Mouse (Mus musculus) liver, postnatal 0 days (tissue): ENCODE measurements around the gene Zfp651. TPM values are rescaled to one million over a fixed set of nuclear protein-coding genes. Genes with fewer than 3 reads are reported as not detected.

ENCODE experiments used
- ATAC-seq: fragments of 200-750 bp; cut with Nextera tagmentation; 2 replicates; pipeline ENCODE4 v1.8.0; 2017; ENCODE audit warnings: mild to moderate bottlenecking, moderate library complexity
- DNase-seq: peaks from one replicate; pipeline ENCODE4 v3.0.0-alpha.2; 2016
- H3K27ac ChIP-seq: fragments of 300-500 bp; sonication (generic); 2 replicates; pipeline ENCODE4 v1.5.1; 2014; ENCODE audit warnings: antibody characterized with exemption, moderate library complexity, mild to moderate bottlenecking, low read depth
- H3K27me3 ChIP-seq: fragments of 300-500 bp; sonication (generic); 2 replicates; pipeline ENCODE4 v1.6.1; 2014; ENCODE audit warnings: low read length, control low read depth, mixed read lengths; ENCODE audit not compliant: insufficient read depth
- H3K36me3 ChIP-seq: fragments of 300-500 bp; sonication (generic); replicated peaks from 2 replicates; pipeline ENCODE4 v1.6.1; 2014; ENCODE audit warnings: mild to moderate bottlenecking, control low read depth, low read length, moderate library complexity, mixed read lengths; ENCODE audit not compliant: insufficient read depth
- H3K4me1 ChIP-seq: fragments of 300-500 bp; sonication (generic); 2 replicates; pipeline ENCODE4 v1.6.1; 2014; ENCODE audit warnings: antibody characterized with exemption, mild to moderate bottlenecking, control low read depth; ENCODE audit not compliant: insufficient read depth
- H3K4me2 ChIP-seq: fragments of 300-500 bp; sonication (generic); 2 replicates; pipeline ENCODE4 v1.6.1; 2014; ENCODE audit warnings: low read depth, mild to moderate bottlenecking, low read length, moderate library complexity, mixed read lengths
- H3K4me3 ChIP-seq: fragments of 300-500 bp; sonication (generic); 2 replicates; pipeline ENCODE4 v1.5.1; 2014; ENCODE audit warnings: low read depth, low read length
- H3K9ac ChIP-seq: fragments of 300-500 bp; sonication (generic); replicated peaks from 2 replicates; pipeline ENCODE4 v1.6.1; 2014; ENCODE audit warnings: mild to moderate bottlenecking, moderate library complexity
- H3K9me3 ChIP-seq: fragments of 300-500 bp; sonication (generic); 2 replicates; pipeline ENCODE4 v1.6.1; 2016; ENCODE audit warnings: mild to moderate bottlenecking, control low read depth, low read length, mixed read lengths
- CTCF ChIP-seq: sonication (generic); IDR thresholded peaks from 2 replicates; pipeline ENCODE4 v1.5.1; 2016; ENCODE audit warnings: antibody characterized with exemption, low read depth
- EP300 ChIP-seq: IDR thresholded peaks from 2 replicates; pipeline ENCODE4 v1.6.1; 2016; ENCODE audit warnings: antibody characterized with exemption, low read depth, mild to moderate bottlenecking
- WGBS: fragments of 180-500 bp; shearing (Covaris S2); extraction: QIAGEN DNeasy Blood & Tissue Kit; methylation state at CpG from one replicate; pipeline ENCODE4 v1.1.7; 2014; ENCODE audit not compliant: insufficient replicate concordance; 5-methylcytosine and 5-hydroxymethylcytosine counted together
- polyA plus RNA-seq: library from polyadenylated mRNA; unstranded; fragments of >200 nt; fragmentation: Nextera tagmentation; extraction: Ambion mirVana; gene quantifications from 2 replicates; pipeline ENCODE4 v1.2.1, GENCODE M21; 2015

Zfp651 gene
- polyA plus RNA-seq, 1 experiment from 2014 or later, result 0.68 TPM

DNA sequence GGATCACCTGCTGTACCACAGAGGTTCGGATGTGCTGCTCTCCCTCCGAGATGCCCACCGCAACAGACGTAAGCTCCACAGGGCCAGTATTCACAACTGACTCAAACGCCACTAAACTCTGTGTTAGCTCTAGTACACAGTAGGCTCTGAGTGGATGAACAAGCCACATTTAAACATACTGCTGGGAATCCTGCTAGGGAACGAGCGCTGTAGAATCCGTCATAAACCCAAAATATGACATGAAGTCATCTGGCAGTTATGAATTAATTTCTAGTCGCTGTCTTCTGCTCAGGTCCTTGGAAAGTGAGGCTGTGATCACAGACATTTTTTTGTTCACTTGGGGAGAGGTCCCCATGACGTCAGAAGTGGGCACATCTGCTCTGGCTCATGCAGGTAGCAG, 16.8 kb downstream of the Zfp651 start:
- Histone ChIP-seq H3K4me3 (no peak overlapping the region), H3K4me1 (no peaks in the 10 kb centered on the region), H3K27me3 (peaks cover 29% of the 10 kb centered on the region), H3K9ac (no peak overlapping the region), H3K9me3 (no peaks in the 10 kb centered on the region), H3K36me3 (no peaks in the 10 kb centered on the region), H3K27ac (no peak overlapping the region), H3K4me2 (no peak overlapping the region)
- WGBS, result 70% methylated on average over 10 of the region's 10 CpGs
- no peak for DNase-seq
- TF ChIP-seq EP300 (no peak), CTCF (no peak)
- no peak for ATAC-seq

DNA sequence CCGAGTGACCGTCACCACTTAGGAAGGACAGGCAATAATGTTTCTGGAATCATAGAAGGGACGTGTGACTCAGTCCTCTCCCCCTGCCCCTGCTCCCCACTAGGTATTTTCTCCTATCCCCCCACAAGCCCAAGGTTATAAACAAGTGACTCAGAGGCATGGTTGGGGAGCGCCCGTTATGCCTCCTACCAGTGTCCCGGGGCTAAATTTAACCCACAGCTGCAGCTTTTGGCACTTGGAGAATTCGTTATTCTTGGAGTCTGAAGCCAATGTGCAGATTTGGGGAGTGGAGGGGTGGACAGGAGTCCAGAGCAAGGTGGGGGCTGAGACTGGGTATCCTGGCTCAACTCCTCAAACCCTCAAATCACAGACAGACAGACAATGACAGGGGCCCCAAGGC, 17.4 kb downstream of the Zfp651 start:
- no peak overlapping the region for H3K9ac ChIP-seq
- no peaks in the 10 kb centered on the region for H3K36me3 ChIP-seq
- peaks cover 29% of the 10 kb centered on the region for H3K27me3 ChIP-seq
- H3K4me3 ChIP-seq, result no peak overlapping the region
- no peaks in the 10 kb centered on the region for H3K4me1 ChIP-seq
- 71% methylated on average over 7 of the region's 7 CpGs for WGBS
- ATAC-seq, result no peak
- H3K4me2 ChIP-seq, result no peak overlapping the region
- no peak overlapping the region for H3K27ac ChIP-seq
- TF ChIP-seq CTCF (no peak), EP300 (no peak)
- no peak for DNase-seq
- no peaks in the 10 kb centered on the region for H3K9me3 ChIP-seq

DNA sequence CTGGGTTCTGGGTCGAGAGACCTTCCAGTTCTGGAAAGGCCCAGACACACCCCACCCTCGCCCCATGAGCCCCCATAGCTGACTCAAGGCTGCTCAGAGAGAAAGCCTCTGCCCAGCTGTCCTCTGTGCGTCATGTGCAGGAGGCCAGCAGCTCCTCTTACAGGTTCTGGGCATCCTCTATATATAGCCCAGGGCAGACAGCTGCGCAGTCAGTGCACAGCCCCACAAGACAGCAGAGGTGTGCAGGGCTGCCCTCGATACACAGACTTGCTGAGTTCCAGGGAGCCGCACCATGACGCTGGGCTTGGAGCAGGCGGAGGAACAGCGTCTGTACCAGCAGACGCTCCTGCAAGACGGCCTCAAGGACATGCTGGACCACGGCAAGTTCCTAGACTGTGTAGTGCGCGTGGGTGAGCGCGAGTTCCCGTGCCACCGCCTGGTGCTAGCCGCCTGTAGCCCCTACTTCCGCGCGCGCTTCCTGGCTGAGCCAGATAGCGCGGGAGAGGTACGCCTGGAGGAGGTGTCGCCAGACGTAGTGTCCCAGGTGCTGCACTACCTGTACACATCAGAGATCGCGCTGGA, 18.4 kb downstream of the Zfp651 start, which contains the start of gene Klhl40:
TSS of gene Klhl40 (plus strand) at position 124 of the 582 bp plus-strand sequence.
- no peak within 1 kb of the TSS for H3K4me2 ChIP-seq
- TF ChIP-seq EP300 (no peak), CTCF (no peak)

DNA sequence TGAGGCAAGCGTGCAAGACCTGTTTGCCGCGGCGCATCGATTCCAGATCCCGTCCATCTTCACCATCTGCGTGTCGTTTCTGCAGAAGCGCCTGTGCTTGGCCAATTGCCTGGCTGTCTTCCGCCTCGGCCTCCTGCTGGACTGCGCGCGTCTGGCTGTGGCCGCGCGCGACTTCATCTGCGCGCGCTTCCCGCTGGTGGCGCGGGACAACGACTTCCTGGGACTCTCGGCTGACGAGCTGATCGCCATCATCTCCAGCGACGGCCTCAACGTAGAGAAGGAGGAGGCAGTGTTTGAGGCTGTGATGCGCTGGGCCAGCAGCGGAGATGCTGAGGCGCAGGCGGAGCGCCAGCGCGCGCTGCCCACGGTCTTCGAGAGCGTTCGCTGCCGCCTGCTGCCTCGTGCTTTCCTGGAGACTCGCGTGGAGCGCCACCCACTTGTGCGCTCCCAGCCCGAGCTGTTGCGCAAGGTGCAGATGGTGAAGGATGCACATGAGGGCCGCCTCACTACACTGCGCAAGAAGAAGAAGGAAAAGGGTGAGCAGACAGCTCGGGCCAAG, 19.0 kb downstream of the Zfp651 start:
- DNase-seq, result no peak
- H3K4me2 ChIP-seq, result no peak overlapping the region
- no peaks in the 10 kb centered on the region for H3K36me3 ChIP-seq
- no peaks in the 10 kb centered on the region for H3K4me1 ChIP-seq
- peaks cover 29% of the 10 kb centered on the region for H3K27me3 ChIP-seq
- no peak for ATAC-seq
- WGBS, result 11% methylated on average over 54 of the region's 54 CpGs
- no peak overlapping the region for H3K4me3 ChIP-seq
- H3K9ac ChIP-seq, result no peak overlapping the region
- H3K27ac ChIP-seq, result no peak overlapping the region
- TF ChIP-seq CTCF, result no peak
- TF ChIP-seq EP300, result no peak
- no peaks in the 10 kb centered on the region for H3K9me3 ChIP-seq

More for the DNA sequence above, 18.4 kb downstream of the Zfp651 start, which contains the start of gene Klhl40:
- ATAC-seq (no peak), DNase-seq (no peak)
- WGBS, result 18% methylated on average over 30 of the region's 30 CpGs
- no peak within 1 kb of the TSS for H3K27ac ChIP-seq
- no peaks in the 10 kb centered on the region for H3K4me1 ChIP-seq
- H3K4me3 ChIP-seq, result no peak within 1 kb of the TSS
- H3K9me3 ChIP-seq, result no peaks in the 10 kb centered on the region
- no peak within 1 kb of the TSS for H3K9ac ChIP-seq
- H3K27me3 ChIP-seq, result peaks cover 29% of the 10 kb centered on the region
- H3K36me3 ChIP-seq, result no peaks in the 10 kb centered on the region

DNA sequence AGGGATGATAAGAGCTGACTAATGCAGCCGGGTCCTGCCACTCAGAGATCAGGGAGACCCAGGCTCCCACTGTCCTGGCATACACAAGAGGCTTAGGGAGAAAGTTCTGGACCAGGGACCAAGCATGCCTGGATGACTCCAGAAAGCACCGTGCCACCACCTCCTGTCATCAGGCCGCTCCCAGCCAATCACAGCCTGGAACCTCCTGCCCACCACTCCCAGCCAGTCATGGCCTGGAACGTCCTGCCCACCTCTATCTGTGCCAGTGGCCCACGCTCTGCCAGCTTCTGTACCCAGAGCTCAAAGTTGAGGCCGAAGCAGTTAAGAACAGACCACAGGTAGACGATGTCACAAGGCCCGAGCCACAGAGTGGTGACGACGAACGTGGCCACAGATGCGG, 25.7 kb downstream of the Zfp651 start:
- H3K9ac ChIP-seq, result no peak overlapping the region
- no peaks in the 10 kb centered on the region for H3K27me3 ChIP-seq
- no peak overlapping the region for H3K27ac ChIP-seq
- no peaks in the 10 kb centered on the region for H3K36me3 ChIP-seq
- H3K9me3 ChIP-seq, result no peaks in the 10 kb centered on the region
- ATAC-seq (no peak), DNase-seq (no peak)
- no peak for TF ChIP-seq EP300
- no peak for TF ChIP-seq CTCF
- WGBS, result 73% methylated on average over 12 of the region's 12 CpGs
- H3K4me1 ChIP-seq, result no peaks in the 10 kb centered on the region
- no peak overlapping the region for H3K4me2 ChIP-seq
- H3K4me3 ChIP-seq, result no peak overlapping the region

DNA sequence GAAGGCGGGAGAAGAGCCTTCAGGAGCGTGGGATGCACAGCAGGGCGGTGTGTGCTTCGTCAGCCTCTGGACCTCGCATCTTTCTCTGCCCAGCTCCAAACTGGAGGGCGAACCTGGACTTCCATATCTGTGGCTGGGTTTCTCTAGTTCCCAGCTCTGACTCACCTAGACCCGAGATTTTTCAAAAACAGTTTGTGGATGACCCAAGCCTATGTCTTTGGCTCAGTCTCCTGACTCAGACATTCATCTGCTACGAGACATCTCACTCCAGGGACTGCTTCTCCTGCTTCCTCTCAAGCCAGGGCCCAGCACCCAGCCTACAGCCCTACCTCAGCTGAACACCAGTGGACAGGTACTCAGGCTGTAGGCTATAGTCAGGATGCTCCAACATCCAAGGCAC, 26.1 kb downstream of the Zfp651 start:
- H3K27ac ChIP-seq, result no peak overlapping the region
- TF ChIP-seq CTCF (no peak), EP300 (no peak)
- no peak overlapping the region for H3K4me2 ChIP-seq
- 73% methylated on average over 8 of the region's 8 CpGs for WGBS
- no peak for ATAC-seq
- no peaks in the 10 kb centered on the region for H3K4me1 ChIP-seq
- no peaks in the 10 kb centered on the region for H3K9me3 ChIP-seq
- no peak overlapping the region for H3K9ac ChIP-seq
- H3K36me3 ChIP-seq, result no peaks in the 10 kb centered on the region
- no peak for DNase-seq
- no peaks in the 10 kb centered on the region for H3K27me3 ChIP-seq
- no peak overlapping the region for H3K4me3 ChIP-seq
